Mouse (Mus musculus) embryonic facial prominence, embryonic 14.5 days (tissue): Measurements from ENCODE around the gene Gpc2. TPM values are rescaled to one million over a fixed set of nuclear protein-coding genes. Genes with fewer than 3 reads are reported as not detected.

Experiments
- ATAC-seq: fragments of 200-750 bp; cut with Nextera tagmentation; 2 replicates; pipeline ENCODE4 v1.8.0; 2017; ENCODE audit warnings: low read depth, moderate number of reproducible peaks, moderate TSS enrichment
- DNase-seq: peaks from one replicate; pipeline ENCODE4 v3.0.0-alpha.2; 2015; ENCODE audit warnings: low spot score
- H3K27ac ChIP-seq: fragments of 300-500 bp; sonication (generic); replicated peaks from 2 replicates; pipeline ENCODE4 v1.5.1; 2014; ENCODE audit warnings: low read depth, mild to moderate bottlenecking, low read length, moderate library complexity
- H3K27me3 ChIP-seq: fragments of 300-500 bp; sonication (generic); replicated peaks from 2 replicates; pipeline ENCODE4 v1.6.1; 2014; ENCODE audit warnings: low read length; ENCODE audit not compliant: control insufficient read depth, insufficient read depth
- H3K36me3 ChIP-seq: fragments of 300-500 bp; sonication (generic); 2 replicates; pipeline ENCODE4 v1.6.1; 2014; ENCODE audit warnings: low read length, mixed read lengths; ENCODE audit not compliant: control insufficient read depth, insufficient read depth
- H3K4me1 ChIP-seq: fragments of 300-500 bp; sonication (generic); 2 replicates; pipeline ENCODE4 v1.6.1; 2014; ENCODE audit warnings: antibody characterized with exemption, low read length; ENCODE audit not compliant: control insufficient read depth, insufficient read depth
- H3K4me2 ChIP-seq: fragments of 300-500 bp; sonication (generic); 2 replicates; pipeline ENCODE4 v1.6.1; 2014; ENCODE audit warnings: low read depth, mild to moderate bottlenecking, low read length, moderate library complexity, mixed read lengths
- H3K4me3 ChIP-seq: fragments of 300-500 bp; sonication (generic); 2 replicates; pipeline ENCODE4 v1.5.1; 2014; ENCODE audit warnings: low read depth, mild to moderate bottlenecking, low read length
- H3K9ac ChIP-seq: fragments of 300-500 bp; sonication (generic); 2 replicates; pipeline ENCODE4 v1.6.1; 2014; ENCODE audit warnings: low read depth, mild to moderate bottlenecking, low read length, moderate library complexity, mixed read lengths
- H3K9me3 ChIP-seq: fragments of 300-500 bp; sonication (generic); 2 replicates; pipeline ENCODE4 v1.6.1; 2016; ENCODE audit warnings: low read length; ENCODE audit not compliant: control insufficient read depth
- WGBS: fragments of 180-500 bp; shearing (Covaris S2); extraction: QIAGEN DNeasy Blood & Tissue Kit; methylation state at CpG from one replicate; pipeline ENCODE4 v1.1.7; 2014; 5-methylcytosine and 5-hydroxymethylcytosine counted together
- polyA plus RNA-seq: library from polyadenylated mRNA; unstranded; fragments of >200 nt; fragmentation: Nextera tagmentation; extraction: Ambion mirVana; gene quantifications from 2 replicates; pipeline ENCODE4 v1.2.1, GENCODE M21; 2014

The Gpc2 gene
- polyA plus RNA-seq, 1 experiment from 2014 or later: 3.9 TPM

- Histone ChIP-seq H3K4me2 (peak overlapping the region; percentile 65), H3K4me3 (peak overlapping the region; percentile 58), H3K27me3 (no peaks in the 10 kb centered on the region), H3K4me1 (peaks cover 19% of the 10 kb centered on the region), H3K36me3 (peaks cover 18% of the 10 kb centered on the region), H3K9ac (no peak overlapping the region), H3K9me3 (0 out of 2 replicates have a peak, but pooled peaks cover 8% of the 10 kb centered on the region), H3K27ac (no peak overlapping the region)
- WGBS: 29% methylated on average over 22 of the region's 26 CpGs
- no peak for DNase-seq
- ATAC-seq: no peak
Measured at GRCm38 (mm10) chr5:138280425-138280768, 592 bp upstream of the Gpc2 start.

GRCm38 (mm10) chr5:138277994-138278393, 1.8 kb downstream of the Gpc2 start:
- Histone ChIP-seq H3K27me3 (no peaks in the 10 kb centered on the region), H3K36me3 (peaks cover 21% of the 10 kb centered on the region), H3K4me1 (peaks cover 24% of the 10 kb centered on the region), H3K4me3 (0 out of 2 replicates have a peak overlapping the region, but pooled peaks have one; percentile 58), H3K9ac (no peak overlapping the region), H3K9me3 (0 out of 2 replicates have a peak, but pooled peaks cover 8% of the 10 kb centered on the region), H3K27ac (no peak overlapping the region), H3K4me2 (peak overlapping the region; percentile 65; the same call in 1 of the 2 replicates)
- DNase-seq (no peak), ATAC-seq (no peak)
- WGBS: 83% methylated on average over 7 of the region's 7 CpGs

- ATAC-seq: no peak
- peaks cover 29% of the 10 kb centered on the region for H3K4me1 ChIP-seq
- WGBS: 21% methylated on average over 39 of the region's 41 CpGs
- peak overlapping the region; percentile 25 for H3K4me3 ChIP-seq
- H3K27ac ChIP-seq: no peak overlapping the region
- 0 out of 2 replicates have a peak, but pooled peaks cover 2% of the 10 kb centered on the region for H3K9me3 ChIP-seq
- peaks cover 21% of the 10 kb centered on the region for H3K36me3 ChIP-seq
- H3K4me2 ChIP-seq: peak overlapping the region; percentile 49
- peak; percentile 77 for DNase-seq
- no peaks in the 10 kb centered on the region for H3K27me3 ChIP-seq
- H3K9ac ChIP-seq: peak overlapping the region; percentile 53
Measured at GRCm38 (mm10) chr5:138275216-138276050, 4.4 kb downstream of the Gpc2 start.

GRCm38 (mm10) chr5:138274186-138274585, 5.6 kb downstream of the Gpc2 start:
- Histone ChIP-seq H3K9ac (no peak overlapping the region), H3K4me3 (no peak overlapping the region), H3K4me1 (peaks cover 28% of the 10 kb centered on the region), H3K9me3 (no peaks in the 10 kb centered on the region), H3K27ac (no peak overlapping the region), H3K27me3 (no peaks in the 10 kb centered on the region), H3K36me3 (peaks cover 21% of the 10 kb centered on the region), H3K4me2 (no peak overlapping the region)
- no peak for ATAC-seq
- DNase-seq: no peak
- WGBS: 81% methylated on average over 8 of the region's 8 CpGs

- 1% methylated on average over 12 of the region's 12 CpGs for WGBS
- H3K36me3 ChIP-seq: peaks cover 20% of the 10 kb centered on the region
- peak within 1 kb of the TSS; percentile 53 for H3K9ac ChIP-seq
- peak within 1 kb of the TSS; percentile 41 for H3K4me2 ChIP-seq
- H3K27me3 ChIP-seq: no peaks in the 10 kb centered on the region
- peak within 1 kb of the TSS; percentile 24 for H3K4me3 ChIP-seq
- peak; percentile 63 for DNase-seq
- H3K9me3 ChIP-seq: no peaks in the 10 kb centered on the region
- ATAC-seq: peak; percentile 64
- H3K27ac ChIP-seq: peak within 1 kb of the TSS; percentile 61
- H3K4me1 ChIP-seq: peaks cover 16% of the 10 kb centered on the region
Measured at GRCm38 (mm10) chr5:138272409-138272923, 7.3 kb downstream of the Gpc2 start, which contains the start of gene Gal3st4. Gene Gal3st4 (minus strand): TSS chr5:138272840.

GRCm38 (mm10) chr5:138271232-138271631, 8.6 kb downstream of the Gpc2 start:
- no peaks in the 10 kb centered on the region for H3K9me3 ChIP-seq
- no peak overlapping the region for H3K4me3 ChIP-seq
- no peaks in the 10 kb centered on the region for H3K27me3 ChIP-seq
- peaks cover 16% of the 10 kb centered on the region for H3K4me1 ChIP-seq
- WGBS: 55% methylated on average over 3 of the region's 3 CpGs
- no peak overlapping the region for H3K27ac ChIP-seq
- ATAC-seq: no peak
- no peak overlapping the region for H3K9ac ChIP-seq
- H3K36me3 ChIP-seq: peaks cover 12% of the 10 kb centered on the region; the same call in 1 of the 2 replicates
- H3K4me2 ChIP-seq: no peak overlapping the region
- no peak for DNase-seq

GRCm38 (mm10) chr5:138268980-138269379, 10.8 kb downstream of the Gpc2 start:
- Histone ChIP-seq H3K9ac (no peak overlapping the region), H3K36me3 (peaks cover 12% of the 10 kb centered on the region; the same call in 1 of the 2 replicates), H3K4me1 (peaks cover 9% of the 10 kb centered on the region), H3K4me3 (no peak overlapping the region), H3K27me3 (no peaks in the 10 kb centered on the region), H3K9me3 (no peaks in the 10 kb centered on the region), H3K27ac (no peak overlapping the region), H3K4me2 (no peak overlapping the region)
- ATAC-seq (no peak), DNase-seq (no peak)
- 75% methylated on average over 4 of the region's 4 CpGs for WGBS

GRCm38 (mm10) chr5:138267114-138267513, 12.7 kb downstream of the Gpc2 start:
- ATAC-seq: no peak
- no peak overlapping the region for H3K4me3 ChIP-seq
- peaks cover 18% of the 10 kb centered on the region for H3K4me1 ChIP-seq
- peaks cover 14% of the 10 kb centered on the region for H3K36me3 ChIP-seq
- H3K27ac ChIP-seq: no peak overlapping the region
- no peaks in the 10 kb centered on the region for H3K27me3 ChIP-seq
- H3K9ac ChIP-seq: no peak overlapping the region
- H3K9me3 ChIP-seq: no peaks in the 10 kb centered on the region
- 81% methylated on average over 3 of the region's 3 CpGs for WGBS
- DNase-seq: no peak
- no peak overlapping the region for H3K4me2 ChIP-seq
